Mouse (Mus musculus) fat pad, adult 2 months (tissue): ENCODE measurements around the gene Slfn5.
"Not testable (repeated sequence)": the region's sequence is repeated elsewhere in the genome, so short reads cannot be mapped to it uniquely, and the experiment has no call there.

Source experiments
- DNase-seq: peaks from one replicate; pipeline ENCODE4 v3.0.0-alpha.2; 2011; ENCODE audit warnings: low read depth, low spot score; ENCODE audit errors: extremely low read depth

The Slfn5 gene

GRCm38 (mm10) chr11:82945636-82946035 is 5.5 kb upstream of the Slfn5 start:
- DNase-seq: no peak

GRCm38 (mm10) chr11:82947457-82947856 is 3.7 kb upstream of the Slfn5 start:
- no peak for DNase-seq

GRCm38 (mm10) chr11:82949036-82949435 is 2.1 kb upstream of the Slfn5 start:
- no peak for DNase-seq

GRCm38 (mm10) chr11:82951865-82952611 is 889 bp downstream of the Slfn5 start:
- no peak for DNase-seq

GRCm38 (mm10) chr11:82952612-82953542 is 1.7 kb downstream of the Slfn5 start:
- DNase-seq: no peak

- DNase-seq: no peak
Measured at GRCm38 (mm10) chr11:82954631-82955030, 3.5 kb downstream of the Slfn5 start.

GRCm38 (mm10) chr11:82956925-82957324 is 5.8 kb downstream of the Slfn5 start:
- DNase-seq: no peak

- DNase-seq: no peak
Measured at GRCm38 (mm10) chr11:82959613-82960012, 8.5 kb downstream of the Slfn5 start.

- no peak for DNase-seq
Measured at GRCm38 (mm10) chr11:82961743-82962142, 10.6 kb downstream of the Slfn5 start.

- no peak for DNase-seq
Measured at GRCm38 (mm10) chr11:82962215-82962614, 11.1 kb downstream of the Slfn5 start.

- DNase-seq: no peak
Measured at GRCm38 (mm10) chr11:82970712-82971589, 19.8 kb downstream of the Slfn5 start.

- no peak for DNase-seq
Measured at GRCm38 (mm10) chr11:82971590-82971974, 20.4 kb downstream of the Slfn5 start.

GRCm38 (mm10) chr11:82973916-82974315 is 22.8 kb downstream of the Slfn5 start:
- DNase-seq: no peak

GRCm38 (mm10) chr11:82982409-82982808 is 31.3 kb downstream of the Slfn5 start:
- DNase-seq: not testable (repeated sequence)

GRCm38 (mm10) chr11:82983193-82983592 is 32.0 kb downstream of the Slfn5 start:
- DNase-seq: no peak

- no peak for DNase-seq
Measured at GRCm38 (mm10) chr11:82987621-82988020, 36.5 kb downstream of the Slfn5 start.

GRCm38 (mm10) chr11:82989357-82989756 is 38.2 kb downstream of the Slfn5 start:
- DNase-seq: no peak

GRCm38 (mm10) chr11:82990612-82991385 is 39.6 kb downstream of the Slfn5 start:
- DNase-seq: not testable (repeated sequence)

- no peak for DNase-seq
Measured at GRCm38 (mm10) chr11:82991469-82992166, 40.5 kb downstream of the Slfn5 start, which contains the start of gene Slfn9. TSS of gene Slfn9 (minus strand) at chr11:82991830.

GRCm38 (mm10) chr11:83013356-83013755 is 62.2 kb downstream of the Slfn5 start:
- no peak for DNase-seq
